Comparison of ENCODE assay signal across 12 mouse cellular contexts in the genomic region with DNA sequence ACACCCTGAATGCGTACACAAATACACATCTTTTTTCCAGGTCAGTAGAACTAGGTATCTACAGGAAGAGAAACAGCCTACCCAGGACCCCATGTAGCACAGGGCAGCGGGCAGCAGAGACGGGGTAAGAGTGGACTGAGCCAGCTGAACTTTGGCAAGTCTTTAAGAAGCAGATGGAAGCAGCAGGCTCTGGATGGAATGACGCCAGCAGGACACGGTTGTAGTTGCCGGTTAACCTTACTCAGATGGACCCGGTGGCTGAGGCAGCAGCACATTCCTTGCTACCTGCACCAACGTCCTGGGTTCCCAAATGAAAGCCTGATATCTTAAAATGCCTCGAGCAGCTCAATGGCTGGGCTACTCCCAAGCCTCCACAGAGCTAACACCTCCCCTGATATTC. TPM values are rescaled to one million over a fixed set of nuclear protein-coding genes. Genes with fewer than 3 reads are reported as not detected.
DNase-seq lines count a peak whose midpoint lies in the region; ATAC-seq and TF ChIP-seq lines count a peak whose summit lies in the region.
"Had no signal": no experiment of that assay in that cellular context is flagged by ENCODE, and none has a peak within 500 bp of the region (broad histone marks: within the 10 kb centered on the region; RNA-seq: fewer than 3 reads in every experiment).

No protein-coding gene starts in this region.

- H3K9me3 ChIP-seq in forebrain, embryonic 12.5 days, result no peaks in the 10 kb centered on the region
- no peaks in the 10 kb centered on the region for H3K9me3 ChIP-seq in forebrain, postnatal 0 days (ENCODE audit: low read length)
- no peaks in the 10 kb centered on the region for H3K9me3 ChIP-seq in kidney, embryonic 16.5 days (ENCODE audit: low read length)
- H3K9me3 ChIP-seq in lung, postnatal 0 days (ENCODE audit: low read length), result no peaks in the 10 kb centered on the region
- no peaks in the 10 kb centered on the region for H3K9me3 ChIP-seq in midbrain, embryonic 10.5 days (replicated peaks)
- H3K9me3 ChIP-seq: midbrain, embryonic 12.5 days had no signal

- no peak overlapping the region for H3K27ac ChIP-seq in forebrain, embryonic 12.5 days
- H3K27ac ChIP-seq in forebrain, postnatal 0 days (ENCODE audit: low read depth, low read length), result no peak overlapping the region
- no peak overlapping the region for H3K27ac ChIP-seq in kidney, adult 2 months (ENCODE audit: insufficient read depth, low read depth, low read length)
- H3K27ac ChIP-seq in kidney, embryonic 16.5 days (ENCODE audit: low read length), result no peak overlapping the region
- H3K27ac ChIP-seq in cerebellum, adult 2 months (ENCODE audit: insufficient read depth, low read length), result peak overlapping the region; percentile 37
- H3K27ac ChIP-seq in lung, postnatal 0 days (ENCODE audit: low read length), result no peak overlapping the region
- H3K27ac ChIP-seq in midbrain, embryonic 10.5 days (replicated peaks), result no peak overlapping the region
- H3K27ac ChIP-seq: midbrain, embryonic 12.5 days had no signal

- no peaks in the 10 kb centered on the region for H3K4me1 ChIP-seq in forebrain, embryonic 12.5 days
- no peaks in the 10 kb centered on the region for H3K4me1 ChIP-seq in forebrain, postnatal 0 days (ENCODE audit: insufficient read depth)
- 0 out of 2 replicates have a peak, but pooled peaks cover 3% of the 10 kb centered on the region for H3K4me1 ChIP-seq in kidney, adult 2 months (ENCODE audit: control insufficient read depth, insufficient read depth, low read length)
- no peaks in the 10 kb centered on the region for H3K4me1 ChIP-seq in kidney, embryonic 16.5 days (ENCODE audit: insufficient read depth, low read length)
- H3K4me1 ChIP-seq in cerebellum, adult 2 months (ENCODE audit: control insufficient read depth, insufficient read depth, low read length), result peaks cover 27% of the 10 kb centered on the region
- no peaks in the 10 kb centered on the region for H3K4me1 ChIP-seq in lung, postnatal 0 days (ENCODE audit: insufficient read depth, low read depth, low read length)
- 0 out of 2 replicates have a peak, but pooled peaks cover 2% of the 10 kb centered on the region for H3K4me1 ChIP-seq in midbrain, embryonic 10.5 days
- H3K4me1 ChIP-seq: midbrain, embryonic 12.5 days had no signal

- WGBS in forebrain, embryonic 12.5 days, result 79% methylated on average over 9 of the region's 9 CpGs
- WGBS in forebrain, postnatal 0 days, result 56% methylated on average over 9 of the region's 9 CpGs
- WGBS in kidney, adult 2 months, result 32% methylated on average over 9 of the region's 9 CpGs
- WGBS in kidney, embryonic 16.5 days, result 74% methylated on average over 9 of the region's 9 CpGs
- 4% methylated on average over 9 of the region's 9 CpGs for WGBS in cerebellum, adult 2 months
- 47% methylated on average over 9 of the region's 9 CpGs for WGBS in lung, postnatal 0 days
- 81% methylated on average over 9 of the region's 9 CpGs for WGBS in midbrain, embryonic 10.5 days

- DNase-seq in forebrain, postnatal 0 days, result no peak
- peak; percentile 83 for DNase-seq in kidney, adult 2 months
- peak; percentile 83 to 85 for DNase-seq in cerebellum, adult 2 months
- DNase-seq in lung, postnatal 0 days (ENCODE audit: low spot score), result peak; percentile 15
- DNase-seq in spleen, adult 18-20 months, result no peak
- no peak for DNase-seq in midbrain, embryonic 10.5 days (ENCODE audit: low spot score)
- DNase-seq: B cell, adult 2 months had no signal

- H3K4me2 ChIP-seq in forebrain, embryonic 12.5 days, result no peak overlapping the region
- no peak overlapping the region for H3K4me2 ChIP-seq in forebrain, postnatal 0 days (ENCODE audit: low read depth)
- H3K4me2 ChIP-seq in kidney, embryonic 16.5 days (replicated peaks; ENCODE audit: low read depth, low read length), result no peak overlapping the region
- H3K4me2 ChIP-seq in lung, postnatal 0 days (replicated peaks; ENCODE audit: low read depth, low read length), result no peak overlapping the region
- H3K4me2 ChIP-seq: liver, embryonic 11.5 days; midbrain, embryonic 12.5 days had no signal

- no peak overlapping the region for H3K4me3 ChIP-seq in forebrain, embryonic 12.5 days (replicated peaks)
- no peak overlapping the region for H3K4me3 ChIP-seq in forebrain, postnatal 0 days (ENCODE audit: low read depth, low read length)
- H3K4me3 ChIP-seq in kidney, adult 2 months (ENCODE audit: insufficient read depth, low read depth, low read length), result no peak overlapping the region
- no peak overlapping the region for H3K4me3 ChIP-seq in kidney, embryonic 16.5 days (ENCODE audit: low read length)
- no peak overlapping the region for H3K4me3 ChIP-seq in cerebellum, adult 2 months (replicated peaks; ENCODE audit: insufficient read depth, low read depth, low read length)
- no peak overlapping the region for H3K4me3 ChIP-seq in lung, postnatal 0 days (ENCODE audit: low read depth, low read length)
- no peak overlapping the region for H3K4me3 ChIP-seq in midbrain, embryonic 10.5 days
- H3K4me3 ChIP-seq: midbrain, embryonic 12.5 days had no signal

- TF ChIP-seq CTCF in forebrain, postnatal 0 days (IDR thresholded peaks at IDR 0.05; ENCODE audit: low read depth), result no peak
- TF ChIP-seq CTCF in kidney, adult 2 months (conservative IDR thresholded peaks at IDR 0.05; ENCODE audit: insufficient read depth, insufficient read length, low read depth, low read length), result no peak
- TF ChIP-seq CTCF in cerebellum, adult 2 months (IDR thresholded peaks at IDR 0.05; ENCODE audit: borderline replicate concordance, insufficient read depth, low read depth, low read length), result no peak
- no peak for TF ChIP-seq CTCF in lung, postnatal 0 days (IDR thresholded peaks at IDR 0.05)

- no peak for TF ChIP-seq EP300 in lung, postnatal 0 days (IDR thresholded peaks at IDR 0.05)

- no peak overlapping the region for H3K9ac ChIP-seq in forebrain, embryonic 12.5 days
- H3K9ac ChIP-seq in forebrain, postnatal 0 days, result no peak overlapping the region
- H3K9ac ChIP-seq in kidney, embryonic 16.5 days (replicated peaks; ENCODE audit: low read length), result no peak overlapping the region
- H3K9ac ChIP-seq in lung, postnatal 0 days (replicated peaks; ENCODE audit: low read depth), result no peak overlapping the region
- H3K9ac ChIP-seq: midbrain, embryonic 12.5 days had no signal

- no peak for TF ChIP-seq POLR2A in kidney, adult 2 months (IDR thresholded peaks at IDR 0.05; ENCODE audit: low read depth, low read length)
- no peak for TF ChIP-seq POLR2A in cerebellum, adult 2 months (IDR thresholded peaks at IDR 0.05; ENCODE audit: borderline replicate concordance, insufficient read depth, low read length)

- 0 out of 2 replicates have a peak, but pooled peaks have one; percentile 12 for ATAC-seq in forebrain, embryonic 12.5 days (ENCODE audit: low FRiP score)
- no peak for ATAC-seq in forebrain, postnatal 0 days
- ATAC-seq in kidney, embryonic 16.5 days (ENCODE audit: low FRiP score, low TSS enrichment), result no peak
- 0 out of 2 replicates have a peak, but pooled peaks have one; percentile 4 for ATAC-seq in lung, postnatal 0 days

- H3K36me3 ChIP-seq in forebrain, embryonic 12.5 days (replicated peaks), result peaks cover 51% of the 10 kb centered on the region
- peaks cover 49% of the 10 kb centered on the region for H3K36me3 ChIP-seq in forebrain, postnatal 0 days (ENCODE audit: insufficient read depth)
- no peaks in the 10 kb centered on the region; the same call in none of the 2 replicates for H3K36me3 ChIP-seq in kidney, adult 2 months (ENCODE audit: control insufficient read depth, insufficient read depth, low read length)
- peaks cover 34% of the 10 kb centered on the region for H3K36me3 ChIP-seq in kidney, embryonic 16.5 days (ENCODE audit: insufficient read depth, low read length)
- H3K36me3 ChIP-seq in lung, postnatal 0 days (ENCODE audit: insufficient read depth, low read length), result peaks cover 7% of the 10 kb centered on the region; the same call in 1 of the 2 replicates
- peaks cover 54% of the 10 kb centered on the region for H3K36me3 ChIP-seq in midbrain, embryonic 10.5 days

- no peaks in the 10 kb centered on the region for H3K27me3 ChIP-seq in forebrain, embryonic 12.5 days
- no peaks in the 10 kb centered on the region for H3K27me3 ChIP-seq in forebrain, postnatal 0 days (ENCODE audit: insufficient read depth, low read length)
- no peaks in the 10 kb centered on the region for H3K27me3 ChIP-seq in kidney, adult 2 months (replicated peaks; ENCODE audit: control insufficient read depth, insufficient read depth, low read length)
- no peaks in the 10 kb centered on the region for H3K27me3 ChIP-seq in kidney, embryonic 16.5 days (ENCODE audit: insufficient read depth, low read length)
- no peaks in the 10 kb centered on the region for H3K27me3 ChIP-seq in cerebellum, adult 2 months (ENCODE audit: control insufficient read depth, insufficient read depth, low read length)
- no peaks in the 10 kb centered on the region for H3K27me3 ChIP-seq in lung, postnatal 0 days (replicated peaks; ENCODE audit: insufficient read depth, low read length)
- H3K27me3 ChIP-seq in midbrain, embryonic 10.5 days (ENCODE audit: low read depth, poor library complexity, severe bottlenecking), result no peaks in the 10 kb centered on the region
- H3K27me3 ChIP-seq: midbrain, embryonic 12.5 days had no signal

RNA-seq across cellular contexts. Expression of a gene that starts 15.2 kb away (rescaled TPM):
- polyA plus RNA-seq in forebrain, embryonic 12.5 days (2016; fragmentation: Nextera tagmentation; extraction: Ambion mirVana), result 50.3 and 50.9 TPM in 2 replicates
- 41.9 and 43.3 TPM in 2 replicates for total RNA-seq in forebrain, postnatal 0 days (2014; rRNA removed)
- 37.3 and 40.1 TPM in 2 replicates for polyA plus RNA-seq in forebrain, postnatal 0 days (2015; fragmentation: Nextera tagmentation; extraction: Ambion mirVana)
- 35.4 and 44.4 TPM in 2 replicates for polyA plus RNA-seq in kidney, adult 2 months (2012; rRNA removed)
- 71.6 and 76.4 TPM in 2 replicates for polyA plus RNA-seq in kidney, embryonic 16.5 days (2015; fragmentation: Nextera tagmentation; extraction: Ambion mirVana)
- 48.8 and 51.5 TPM in 2 replicates for polyA plus RNA-seq in cerebellum, adult 2 months (2012; rRNA removed)
- polyA plus RNA-seq in lung, postnatal 0 days (2015; fragmentation: Nextera tagmentation; extraction: Ambion mirVana), result 39.4 and 40.5 TPM in 2 replicates
- 68.2 and 68.4 TPM in 2 replicates for polyA plus RNA-seq in midbrain, embryonic 10.5 days (2016; fragmentation: Nextera tagmentation; extraction: Ambion mirVana)

RNA-seq across cellular contexts. Expression of a gene that starts 43.4 kb away (rescaled TPM):
- polyA plus RNA-seq in forebrain, embryonic 12.5 days (2016; fragmentation: Nextera tagmentation; extraction: Ambion mirVana), result 3.3 and 4.5 TPM in 2 replicates
- total RNA-seq in forebrain, postnatal 0 days (2014; rRNA removed), result not detected in 2 replicates
- polyA plus RNA-seq in forebrain, postnatal 0 days (2015; fragmentation: Nextera tagmentation; extraction: Ambion mirVana), result 3.4 and 3.7 TPM in 2 replicates
- not detected in 2 replicates for polyA plus RNA-seq in kidney, adult 2 months (2012; rRNA removed)
- polyA plus RNA-seq in kidney, embryonic 16.5 days (2015; fragmentation: Nextera tagmentation; extraction: Ambion mirVana), result 0.45 TPM in 1 of 2 replicates, not detected in the other
- 0.39 TPM in 1 of 2 replicates, not detected in the other for polyA plus RNA-seq in cerebellum, adult 2 months (2012; rRNA removed)
- polyA plus RNA-seq in lung, postnatal 0 days (2015; fragmentation: Nextera tagmentation; extraction: Ambion mirVana), result 7.3 and 10.7 TPM in 2 replicates
- polyA plus RNA-seq in midbrain, embryonic 10.5 days (2016; fragmentation: Nextera tagmentation; extraction: Ambion mirVana), result 0.75 TPM in 1 of 2 replicates, not detected in the other
- polyA plus RNA-seq: embryonic facial prominence, embryonic 11.5 days; liver, embryonic 11.5 days had no signal

RNA-seq across cellular contexts. Expression of a gene that starts 43.5 kb away (rescaled TPM):
- polyA plus RNA-seq in forebrain, embryonic 12.5 days (2016; fragmentation: Nextera tagmentation; extraction: Ambion mirVana), result 12.9 and 13.2 TPM in 2 replicates
- 25.1 and 26.5 TPM in 2 replicates for total RNA-seq in forebrain, postnatal 0 days (2014; rRNA removed)
- polyA plus RNA-seq in forebrain, postnatal 0 days (2015; fragmentation: Nextera tagmentation; extraction: Ambion mirVana), result 20.0 and 27.5 TPM in 2 replicates
- 147 TPM in 2 replicates for polyA plus RNA-seq in kidney, adult 2 months (2012; rRNA removed)
- 52.0 and 65.5 TPM in 2 replicates for polyA plus RNA-seq in kidney, embryonic 16.5 days (2015; fragmentation: Nextera tagmentation; extraction: Ambion mirVana)
- 936 and 1,078 TPM in 2 replicates for polyA plus RNA-seq in cerebellum, adult 2 months (2012; rRNA removed)
- 523 and 670 TPM in 2 replicates for polyA plus RNA-seq in lung, postnatal 0 days (2015; fragmentation: Nextera tagmentation; extraction: Ambion mirVana)
- polyA plus RNA-seq in midbrain, embryonic 10.5 days (2016; fragmentation: Nextera tagmentation; extraction: Ambion mirVana), result 14.6 and 20.6 TPM in 2 replicates

Comparison
In these comparisons a context has a peak if more than half of its experiments do, and no peak if none do; other contexts are left out.
1. ATAC-seq: peak in forebrain, embryonic 12.5 days (single experiment) and lung, postnatal 0 days (single experiment); none in forebrain, postnatal 0 days (single experiment) and kidney, embryonic 16.5 days (single experiment).
2. DNase-seq: peak in kidney, adult 2 months (single experiment), cerebellum, adult 2 months (2 of 2) and lung, postnatal 0 days (single experiment); none in forebrain, postnatal 0 days (single experiment), spleen, adult 18-20 months (0 of 2) and midbrain, embryonic 10.5 days (single experiment).